ENCODE assay signal across 15 mouse cellular contexts in the genomic region with DNA sequence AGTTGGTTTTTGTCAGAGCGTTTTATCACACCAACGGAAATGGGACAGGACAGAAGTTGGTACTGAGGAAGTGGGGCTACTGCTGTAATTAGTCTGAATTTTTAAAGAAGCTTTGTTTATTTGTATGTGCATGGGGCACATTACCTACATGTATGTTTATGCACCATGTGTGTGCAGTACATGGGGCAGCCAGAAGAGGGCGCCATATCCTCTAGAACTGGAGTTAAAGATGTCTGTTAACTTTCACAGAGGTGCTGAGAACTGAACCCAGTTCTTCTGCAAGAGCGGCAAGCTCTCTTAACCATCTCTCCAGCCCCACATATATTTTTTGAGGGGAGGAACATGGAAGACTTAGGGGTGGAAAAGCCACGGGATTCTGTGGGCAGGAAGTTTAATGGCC. TPM values are rescaled to one million over a fixed set of nuclear protein-coding genes. Genes with fewer than 3 reads are reported as not detected.
DNase-seq lines count a peak whose midpoint lies in the region; ATAC-seq and TF ChIP-seq lines count a peak whose summit lies in the region.
"Had no signal": no experiment of that assay in that cellular context is flagged by ENCODE, and none has a peak within 500 bp of the region (broad histone marks: within the 10 kb centered on the region; RNA-seq: fewer than 3 reads in every experiment).

No protein-coding gene starts in this region.

- no peak overlapping the region for H3K9ac ChIP-seq in intestine, postnatal 0 days (ENCODE audit: low read depth, low read length)
- no peak overlapping the region for H3K9ac ChIP-seq in intestine, embryonic 16.5 days (ENCODE audit: low read depth, low read length)
- no peak overlapping the region for H3K9ac ChIP-seq in liver, postnatal 0 days (replicated peaks)
- no peak overlapping the region for H3K9ac ChIP-seq in liver, embryonic 11.5 days (ENCODE audit: low read depth, low read length)
- no peak overlapping the region for H3K9ac ChIP-seq in stomach, postnatal 0 days (ENCODE audit: low read length)
- H3K9ac ChIP-seq: intestine, embryonic 15.5 days; liver, embryonic 15.5 days had no signal

- no peaks in the 10 kb centered on the region for H3K27me3 ChIP-seq in intestine, postnatal 0 days (replicated peaks; ENCODE audit: control insufficient read depth, insufficient read depth, low read length)
- 0 out of 2 replicates have a peak, but pooled peaks cover 3% of the 10 kb centered on the region for H3K27me3 ChIP-seq in intestine, embryonic 16.5 days (replicated peaks; ENCODE audit: control insufficient read depth, insufficient read depth, low read length)
- H3K27me3 ChIP-seq in liver, postnatal 0 days (ENCODE audit: insufficient read depth, low read length): 0 out of 2 replicates have a peak, but pooled peaks cover 3% of the 10 kb centered on the region
- peaks cover 28% of the 10 kb centered on the region for H3K27me3 ChIP-seq in liver, embryonic 11.5 days (replicated peaks; ENCODE audit: control insufficient read depth, insufficient read depth, low read length)
- no peaks in the 10 kb centered on the region for H3K27me3 ChIP-seq in stomach, postnatal 0 days (ENCODE audit: control insufficient read depth, insufficient read depth, low read length)

- H3K4me1 ChIP-seq in intestine, postnatal 0 days (replicated peaks; ENCODE audit: control insufficient read depth, insufficient read depth, low read length): peaks cover 13% of the 10 kb centered on the region; the same call in 1 of the 2 replicates
- H3K4me1 ChIP-seq in intestine, embryonic 16.5 days (ENCODE audit: control insufficient read depth, insufficient read depth, low read length): peaks cover 36% of the 10 kb centered on the region
- H3K4me1 ChIP-seq in liver, postnatal 0 days (ENCODE audit: insufficient read depth): peaks cover 33% of the 10 kb centered on the region
- peaks cover 10% of the 10 kb centered on the region; the same call in 1 of the 2 replicates for H3K4me1 ChIP-seq in liver, embryonic 11.5 days (replicated peaks; ENCODE audit: control insufficient read depth, insufficient read depth, low read length)
- peaks cover 16% of the 10 kb centered on the region; the same call in 1 of the 2 replicates for H3K4me1 ChIP-seq in stomach, postnatal 0 days (replicated peaks; ENCODE audit: control insufficient read depth, insufficient read depth)

- no peak overlapping the region for H3K4me2 ChIP-seq in intestine, postnatal 0 days (replicated peaks; ENCODE audit: low read depth)
- H3K4me2 ChIP-seq in intestine, embryonic 16.5 days (ENCODE audit: low read depth, low read length): no peak overlapping the region
- H3K4me2 ChIP-seq in liver, postnatal 0 days (ENCODE audit: low read depth, low read length): no peak overlapping the region
- no peak overlapping the region for H3K4me2 ChIP-seq in liver, embryonic 11.5 days
- no peak overlapping the region for H3K4me2 ChIP-seq in stomach, postnatal 0 days (replicated peaks; ENCODE audit: low read depth)
- H3K4me2 ChIP-seq: intestine, embryonic 15.5 days; liver, embryonic 15.5 days had no signal

- H3K27ac ChIP-seq in intestine, postnatal 0 days (ENCODE audit: low read depth, low read length): no peak overlapping the region
- H3K27ac ChIP-seq in intestine, embryonic 16.5 days (ENCODE audit: low read length): no peak overlapping the region
- no peak overlapping the region for H3K27ac ChIP-seq in liver, postnatal 0 days (ENCODE audit: low read depth)
- no peak overlapping the region for H3K27ac ChIP-seq in liver, embryonic 11.5 days (ENCODE audit: low read depth, low read length)
- no peak overlapping the region for H3K27ac ChIP-seq in stomach, postnatal 0 days (replicated peaks)
- H3K27ac ChIP-seq: intestine, embryonic 15.5 days; liver, embryonic 15.5 days had no signal

- 94% methylated on average over 5 of the region's 5 CpGs for WGBS in intestine, postnatal 0 days
- 90% methylated on average over 5 of the region's 5 CpGs for WGBS in intestine, embryonic 16.5 days
- WGBS in liver, postnatal 0 days (ENCODE audit: insufficient replicate concordance): 85% methylated on average over 5 of the region's 5 CpGs
- 85% methylated on average over 5 of the region's 5 CpGs for WGBS in liver, embryonic 11.5 days
- WGBS in stomach, postnatal 0 days: 92% methylated on average over 5 of the region's 5 CpGs

- no peak for DNase-seq in liver, postnatal 0 days
- DNase-seq in liver, embryonic 11.5 days (ENCODE audit: low spot score): no peak
- DNase-seq in urinary bladder, postnatal 14 days (ENCODE audit: low spot score): peak; percentile 2
- no peak for DNase-seq in urinary bladder, postnatal 36 days (ENCODE audit: low spot score in 2 of 2)
- no peak for DNase-seq in stomach, postnatal 0 days (ENCODE audit: low spot score)
- DNase-seq in heart, adult 8-10 months (ENCODE audit: low spot score): no peak
- DNase-seq: adrenal gland, adult 2 months; cerebellum, postnatal 25 days had no signal

- no peak for ATAC-seq in intestine, postnatal 0 days
- ATAC-seq in intestine, embryonic 16.5 days: no peak
- no peak for ATAC-seq in liver, postnatal 0 days
- ATAC-seq in liver, embryonic 11.5 days (replicated peaks; ENCODE audit: low FRiP score): no peak
- ATAC-seq in stomach, postnatal 0 days (ENCODE audit: low FRiP score, low TSS enrichment): no peak
- ATAC-seq: forebrain, embryonic 16.5 days; intestine, embryonic 15.5 days had no signal

- no peak for TF ChIP-seq EP300 in liver, postnatal 0 days (IDR thresholded peaks at IDR 0.05; ENCODE audit: low read depth)
- TF ChIP-seq EP300 in stomach, postnatal 0 days (optimal IDR thresholded peaks at IDR 0.05): no peak

- peak; percentile 46 for TF ChIP-seq CTCF in intestine, postnatal 0 days (IDR thresholded peaks at IDR 0.05; ENCODE audit: low read depth)
- TF ChIP-seq CTCF in liver, postnatal 0 days (IDR thresholded peaks at IDR 0.05; ENCODE audit: low read depth): peak; percentile 48
- TF ChIP-seq CTCF in stomach, postnatal 0 days (IDR thresholded peaks at IDR 0.05; ENCODE audit: low read depth): peak; percentile 37

- H3K36me3 ChIP-seq in intestine, postnatal 0 days (ENCODE audit: control insufficient read depth, insufficient read depth): no peaks in the 10 kb centered on the region
- H3K36me3 ChIP-seq in intestine, embryonic 16.5 days (ENCODE audit: control insufficient read depth, insufficient read depth, low read length): no peaks in the 10 kb centered on the region
- no peaks in the 10 kb centered on the region for H3K36me3 ChIP-seq in liver, postnatal 0 days (replicated peaks; ENCODE audit: insufficient read depth, low read length)
- H3K36me3 ChIP-seq in liver, embryonic 11.5 days (ENCODE audit: control insufficient read depth, insufficient read depth, low read length): no peaks in the 10 kb centered on the region
- no peaks in the 10 kb centered on the region for H3K36me3 ChIP-seq in stomach, postnatal 0 days (ENCODE audit: control insufficient read depth, insufficient read depth, low read length)
- H3K36me3 ChIP-seq: intestine, embryonic 15.5 days; liver, embryonic 15.5 days had no signal

- no peak overlapping the region for H3K4me3 ChIP-seq in intestine, postnatal 0 days (ENCODE audit: low read depth, low read length)
- H3K4me3 ChIP-seq in intestine, embryonic 16.5 days (ENCODE audit: low read length): no peak overlapping the region
- no peak overlapping the region for H3K4me3 ChIP-seq in liver, postnatal 0 days (ENCODE audit: low read depth, low read length)
- no peak overlapping the region for H3K4me3 ChIP-seq in liver, embryonic 11.5 days (ENCODE audit: low read depth, low read length)
- no peak overlapping the region for H3K4me3 ChIP-seq in stomach, postnatal 0 days (ENCODE audit: low read depth, low read length)
- H3K4me3 ChIP-seq: intestine, embryonic 15.5 days; liver, embryonic 15.5 days had no signal

- no peaks in the 10 kb centered on the region for H3K9me3 ChIP-seq in intestine, postnatal 0 days (ENCODE audit: control insufficient read depth)
- H3K9me3 ChIP-seq in intestine, embryonic 16.5 days (ENCODE audit: control insufficient read depth, low read length): peaks cover 5% of the 10 kb centered on the region; the same call in 1 of the 2 replicates
- H3K9me3 ChIP-seq in liver, postnatal 0 days (ENCODE audit: low read length): 0 out of 2 replicates have a peak, but pooled peaks cover 7% of the 10 kb centered on the region
- no peaks in the 10 kb centered on the region for H3K9me3 ChIP-seq in liver, embryonic 11.5 days (ENCODE audit: control insufficient read depth, low read length)
- no peaks in the 10 kb centered on the region for H3K9me3 ChIP-seq in stomach, postnatal 0 days (ENCODE audit: control insufficient read depth, low read length)
- H3K9me3 ChIP-seq: intestine, embryonic 15.5 days; liver, embryonic 15.5 days had no signal

RNA-seq across cellular contexts. Expression of a gene that starts 22.9 kb away (rescaled TPM):
- polyA plus RNA-seq in intestine, postnatal 0 days (2015; fragmentation: Nextera tagmentation; extraction: Ambion mirVana): 249 and 336 TPM in 2 replicates
- polyA plus RNA-seq in intestine, embryonic 16.5 days (2015; fragmentation: Nextera tagmentation; extraction: Ambion mirVana): 14.0 and 19.7 TPM in 2 replicates
- polyA plus RNA-seq in liver, postnatal 0 days (2015; fragmentation: Nextera tagmentation; extraction: Ambion mirVana): 414 and 703 TPM in 2 replicates
- polyA plus RNA-seq in liver, embryonic 11.5 days (2014; fragmentation: Nextera tagmentation; extraction: Ambion mirVana): 0.17 and 0.23 TPM in 2 replicates
- polyA plus RNA-seq in stomach, postnatal 0 days (2015; fragmentation: Nextera tagmentation; extraction: Ambion mirVana): 0.59 and 0.70 TPM in 2 replicates
- 1 to 10 TPM; 3.9 to 5.8 (median 4.8) TPM for total RNA-seq in heart, adult 8-10 months (2022)
- total RNA-seq: left cerebral cortex, postnatal 14 days; megakaryocyte, adult 5-6 weeks had no signal
- polyA plus RNA-seq: forebrain, embryonic 16.5 days had no signal

RNA-seq across cellular contexts. Expression of a gene that starts 43.0 kb away (rescaled TPM):
- 13.9 and 14.0 TPM in 2 replicates for polyA plus RNA-seq in intestine, postnatal 0 days (2015; fragmentation: Nextera tagmentation; extraction: Ambion mirVana)
- polyA plus RNA-seq in intestine, embryonic 16.5 days (2015; fragmentation: Nextera tagmentation; extraction: Ambion mirVana): 0.65 and 1.9 TPM in 2 replicates
- 4.9 and 6.7 TPM in 2 replicates for polyA plus RNA-seq in liver, postnatal 0 days (2015; fragmentation: Nextera tagmentation; extraction: Ambion mirVana)
- polyA plus RNA-seq in liver, embryonic 11.5 days (2014; fragmentation: Nextera tagmentation; extraction: Ambion mirVana): not detected in 2 replicates
- polyA plus RNA-seq in stomach, postnatal 0 days (2015; fragmentation: Nextera tagmentation; extraction: Ambion mirVana): 4.6 and 5.0 TPM in 2 replicates
- total RNA-seq in heart, adult 8-10 months (2022): under 1 TPM in 3 of 4 experiments, not detected in 1; 0.31 to 0.52 (median 0.46) TPM
- total RNA-seq: left cerebral cortex, postnatal 14 days had no signal
- polyA plus RNA-seq: forebrain, embryonic 16.5 days had no signal

RNA-seq across cellular contexts. Expression of a gene that starts 56.4 kb away (rescaled TPM):
- polyA plus RNA-seq in intestine, postnatal 0 days (2015; fragmentation: Nextera tagmentation; extraction: Ambion mirVana): 0.82 and 1.0 TPM in 2 replicates
- 0.22 and 0.23 TPM in 2 replicates for polyA plus RNA-seq in intestine, embryonic 16.5 days (2015; fragmentation: Nextera tagmentation; extraction: Ambion mirVana)
- 0.21 and 0.25 TPM in 2 replicates for polyA plus RNA-seq in liver, postnatal 0 days (2015; fragmentation: Nextera tagmentation; extraction: Ambion mirVana)
- 0.07 TPM in 1 of 2 replicates, not detected in the other for polyA plus RNA-seq in liver, embryonic 11.5 days (2014; fragmentation: Nextera tagmentation; extraction: Ambion mirVana)
- polyA plus RNA-seq in stomach, postnatal 0 days (2015; fragmentation: Nextera tagmentation; extraction: Ambion mirVana): 0.07 TPM in 1 of 2 replicates, not detected in the other
- total RNA-seq in heart, adult 8-10 months (2022): under 1 TPM in 3 of 4 experiments, not detected in 1; 0.11 to 0.47 (median 0.16) TPM
- total RNA-seq: left cerebral cortex, postnatal 14 days; megakaryocyte, adult 5-6 weeks had no signal
- polyA plus RNA-seq: adrenal gland, adult 2 months; forebrain, embryonic 16.5 days had no signal

Comparison
In these comparisons a context has a peak if more than half of its experiments do, and no peak if none do; other contexts are left out.
1. RNA of a gene that starts 22.9 kb away (polyA plus RNA-seq): 414 to 703 TPM in liver, postnatal 0 days and 249 to 336 TPM in intestine, postnatal 0 days; 14.0 to 19.7 TPM in intestine, embryonic 16.5 days, 0.59 to 0.70 TPM in stomach, postnatal 0 days and 0.17 to 0.23 TPM in liver, embryonic 11.5 days; every median in the first group is over 10 times any median in the second.
2. Peak in every context shown above with its lines, with median percentiles within 50 percentile points of each other: CTCF ChIP-seq.